Mouse (Mus musculus): Measurements from ENCODE around the gene Hadh. TPM values are rescaled to one million over a fixed set of nuclear protein-coding genes. Genes with fewer than 3 reads are reported as not detected.

The Hadh gene
- polyA plus RNA-seq, 1 experiment from 2014 or later = 77.6 TPM

Other genes with a start within 250 kb of the Hadh start
- 24.7 and 25.5 TPM in 2 replicates for gene Lef1, start 161.6 kb downstream of the Hadh start, polyA plus RNA-seq (2014; fragmentation: Nextera tagmentation; extraction: Ambion mirVana)
- 2.2 and 2.3 TPM in 2 replicates for gene Cyp2u1, start 31.1 kb upstream of the Hadh start, polyA plus RNA-seq (2014; fragmentation: Nextera tagmentation; extraction: Ambion mirVana)
- gene Sgms2, start 219.3 kb upstream of the Hadh start, polyA plus RNA-seq (2014; fragmentation: Nextera tagmentation; extraction: Ambion mirVana) = 0.22 and 0.52 TPM in 2 replicates